Mouse (Mus musculus) layer of hippocampus, postnatal 14 days (tissue): ENCODE data around the gene Prmt2. TPM values are rescaled to one million over a fixed set of nuclear protein-coding genes. Genes with fewer than 3 reads are reported as not detected.

ENCODE experiments used
- DNase-seq, 2 experiments: peaks; one replicate each; pipeline ENCODE4 v3.0.0; 2021 to 2022; ENCODE audit warnings: low spot score in 2 of 2, mixed read lengths in 1 of 2
- long read RNA-seq, 2 experiments: library from polyadenylated mRNA; stranded (forward); transcript quantifications; one replicate each; pipeline ENCODE4 v2.0.0; 2021
- total RNA-seq, 2 experiments: library from RNA; stranded (reverse); gene quantifications; 2 replicates each; pipeline ENCODE4 v1.2.3; 2021

Gene Prmt2
- 10 to 100 TPM; 69.2 to 82.5 TPM for total RNA-seq
- long read RNA-seq, experiment 1, transcript Prmt2-202 (11 exons, 2,052 nt): minor isoform, 23 of 129 reads
- long read RNA-seq, experiment 1, transcript Prmt2-201 (11 exons, 2,016 nt): major isoform, 77 of 129 reads
- long read RNA-seq, experiment 1, partial matches to known transcripts: 12 of 129 reads
- long read RNA-seq, experiment 1, other reads (novel, unspliced or antisense): 15 of 129 reads
- long read RNA-seq, experiment 2, transcript Prmt2-201 (11 exons, 2,016 nt): major isoform, 102 of 169 reads
- long read RNA-seq, experiment 2, transcript Prmt2-202 (11 exons, 2,052 nt): minor isoform, 43 of 169 reads
- long read RNA-seq, experiment 2, partial matches to known transcripts: 9 of 169 reads
- long read RNA-seq, experiment 2, other reads (novel, unspliced or antisense): 14 of 169 reads

DNA sequence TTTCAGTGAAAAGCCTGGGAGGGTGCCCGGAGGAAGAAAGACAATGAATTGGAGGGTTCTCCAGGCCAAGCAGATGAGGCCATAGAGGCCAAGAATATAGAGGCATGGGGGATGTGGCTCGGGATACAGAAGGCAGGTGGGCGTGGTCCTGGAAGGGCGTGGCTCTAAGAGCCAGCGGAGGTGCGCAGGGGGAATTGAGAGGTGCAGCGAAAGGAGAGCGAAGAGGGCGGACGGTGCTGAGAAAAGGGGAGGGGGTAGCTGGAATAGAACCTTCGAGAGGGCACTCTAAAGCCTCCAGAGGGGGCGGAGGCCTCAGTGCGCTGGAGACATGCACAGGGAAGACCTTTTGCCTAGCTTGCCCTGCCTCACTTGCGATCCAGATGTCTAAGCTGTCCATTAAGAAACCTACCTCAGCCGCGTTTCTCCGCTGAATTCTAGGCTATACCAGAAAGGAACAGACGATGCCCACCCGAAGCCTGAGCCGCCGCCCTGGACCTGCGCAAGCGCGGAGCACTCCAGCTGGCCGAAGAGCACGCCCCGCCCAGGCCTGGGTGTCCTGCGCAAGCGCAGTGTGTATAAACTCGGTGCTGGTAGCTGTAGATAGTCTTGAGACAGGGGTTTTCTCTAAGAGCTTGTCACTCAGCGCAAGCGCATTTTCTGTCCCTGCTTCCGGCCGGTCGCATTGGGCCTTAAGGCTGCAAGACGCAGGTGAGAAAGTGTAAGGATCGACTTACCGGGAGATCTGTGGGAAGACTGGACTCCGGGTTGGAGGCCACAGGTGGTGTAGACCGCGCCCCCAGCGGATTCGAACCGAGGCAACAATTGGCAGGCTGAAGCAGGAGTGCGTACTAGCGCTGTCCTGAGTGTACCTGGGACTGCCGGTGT, at the start of gene Prmt2:
TSS of gene Prmt2 (minus strand) at position 525 of the 885 bp plus-strand sequence.
- DNase-seq: peak; percentile 89 to 93

DNA sequence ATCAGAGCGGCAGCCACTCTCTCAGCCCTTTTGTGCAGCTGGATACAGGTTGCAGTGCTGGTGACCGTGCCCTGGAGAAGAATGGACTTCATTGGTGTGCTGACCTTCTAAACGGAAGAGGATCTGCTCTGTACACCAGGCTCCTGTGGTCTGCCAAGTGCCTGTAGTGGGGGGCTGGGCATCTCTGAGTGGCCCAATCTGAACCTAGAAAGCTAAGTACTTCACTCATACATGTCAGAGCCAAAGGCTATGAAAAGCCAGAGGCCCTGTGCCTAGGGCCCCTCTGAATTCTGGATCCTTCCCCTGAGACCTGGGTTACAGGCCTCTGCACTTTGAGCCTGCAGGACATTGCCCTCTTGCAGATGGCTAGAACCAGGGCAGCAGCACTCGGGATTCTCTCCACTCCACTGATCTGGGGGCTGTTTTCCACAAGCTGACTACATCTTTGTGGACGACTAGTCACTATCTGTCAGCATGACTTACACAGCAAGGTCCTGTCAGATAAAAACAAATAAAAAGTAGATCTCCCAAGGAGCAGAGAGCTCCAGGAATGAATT, 41.0 kb upstream of the Prmt2 start:
- DNase-seq: no peak

DNA sequence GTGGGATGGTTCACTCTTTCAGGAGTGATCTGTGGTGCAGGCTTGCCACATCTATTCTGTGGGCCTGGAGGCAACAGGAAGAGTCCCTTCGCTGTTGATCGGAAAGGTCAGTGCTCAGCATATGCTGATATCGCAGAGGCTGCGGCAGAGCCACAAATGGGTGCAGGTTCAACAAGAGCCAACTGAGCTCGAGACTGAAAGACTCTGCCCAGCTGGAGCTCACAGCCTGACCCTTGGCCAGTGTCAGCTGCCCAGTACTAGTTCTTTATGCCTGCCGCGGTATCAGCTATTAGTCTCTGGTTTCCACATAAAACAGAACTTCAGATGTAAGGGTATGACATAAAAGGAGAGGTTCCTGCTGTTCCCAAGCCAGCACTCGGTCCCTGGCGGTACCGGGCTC, 37.6 kb upstream of the Prmt2 start:
- no peak for DNase-seq

DNA sequence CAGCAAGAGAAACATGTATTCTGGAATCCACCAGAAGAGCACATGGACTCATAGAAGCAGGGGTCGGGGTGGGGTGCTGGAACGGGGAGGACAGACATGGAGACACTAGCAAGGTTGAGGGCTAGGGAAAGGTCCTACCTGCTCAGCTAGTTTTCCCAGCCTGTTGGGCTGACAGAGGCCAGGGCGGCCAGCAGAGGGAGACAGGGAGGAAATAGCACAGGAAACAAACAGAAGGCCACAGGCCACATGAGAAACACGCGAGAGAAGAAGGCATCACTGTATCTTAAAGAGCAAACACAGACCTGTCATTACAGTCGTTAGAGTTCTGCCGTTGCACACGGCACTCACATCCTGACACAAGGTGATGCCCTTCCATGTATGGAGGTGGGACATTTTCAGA, 33.6 kb upstream of the Prmt2 start:
- DNase-seq: no peak

DNA sequence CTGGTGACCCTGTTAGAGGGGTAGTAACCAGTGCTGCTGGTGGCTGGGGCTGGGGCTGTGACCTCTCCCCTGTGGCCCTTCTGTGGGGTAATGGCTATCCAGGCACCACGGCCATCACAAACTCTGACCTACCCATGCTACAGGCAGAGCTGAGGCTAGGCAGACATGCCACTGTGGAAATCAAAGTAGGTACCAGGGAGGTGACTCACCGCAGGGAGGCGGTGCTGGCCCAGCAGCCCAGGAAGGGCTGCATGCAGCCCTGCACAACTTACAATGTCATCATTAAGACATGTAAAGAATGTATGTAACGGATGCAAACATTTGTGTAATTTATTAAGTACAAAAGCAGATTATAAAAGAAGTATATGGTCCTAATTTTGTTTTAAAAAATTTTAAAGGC, 24.8 kb upstream of the Prmt2 start:
- no peak for DNase-seq

DNA sequence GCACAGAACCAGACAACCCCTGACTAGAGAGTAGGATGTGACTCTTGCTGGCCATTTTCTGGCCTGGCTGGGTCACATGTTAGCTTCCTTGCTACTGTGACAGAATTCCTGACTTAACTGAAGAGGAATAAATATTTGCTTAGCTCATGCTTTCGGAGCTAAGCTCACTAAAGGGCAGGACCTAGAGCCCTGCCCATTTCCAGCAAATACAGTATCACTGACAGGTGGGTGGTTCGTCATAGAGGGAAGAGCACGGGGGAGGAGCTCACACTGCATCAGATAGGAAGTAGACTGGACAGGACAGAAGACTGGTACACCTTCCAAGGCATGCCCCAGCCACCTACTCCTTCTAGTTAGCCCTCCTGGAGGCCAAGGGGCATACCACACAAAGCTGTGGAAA, 23.8 kb upstream of the Prmt2 start:
- DNase-seq: no peak

DNA sequence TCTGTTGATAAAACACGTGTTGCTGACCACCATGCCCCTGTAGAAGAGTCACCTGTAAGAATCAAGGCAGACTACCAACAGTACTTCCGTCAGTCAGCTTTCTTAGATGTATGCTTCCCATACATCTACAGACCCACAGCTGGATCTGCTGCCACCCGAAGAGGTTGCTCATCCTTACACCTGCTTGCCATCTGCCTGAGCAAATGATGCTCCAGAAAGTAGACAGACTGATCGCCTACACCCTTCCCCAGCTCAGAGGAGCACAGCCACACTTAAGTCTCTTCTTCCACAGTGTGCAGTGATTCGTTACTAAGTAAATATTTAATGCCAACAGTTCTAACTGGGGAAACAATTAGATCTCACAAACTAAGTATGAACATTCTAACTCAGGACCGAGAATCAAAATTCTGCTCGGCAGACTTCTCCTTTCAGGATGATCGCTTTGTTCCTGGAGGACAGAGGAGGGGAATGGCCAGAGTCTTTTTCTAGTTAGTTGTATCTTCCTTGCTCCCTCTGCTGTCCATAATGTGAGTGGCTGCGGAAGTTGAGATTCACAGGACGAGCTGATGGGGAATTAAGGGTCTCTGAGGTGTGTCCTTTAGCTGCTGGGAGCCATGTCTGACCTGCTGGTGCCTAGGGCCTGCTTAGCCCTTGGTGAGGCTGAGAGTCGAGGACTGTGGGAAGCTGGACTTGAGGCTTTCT, 22.8 kb upstream of the Prmt2 start:
- peak in 1 of 2 experiments; percentile 21 for DNase-seq

DNA sequence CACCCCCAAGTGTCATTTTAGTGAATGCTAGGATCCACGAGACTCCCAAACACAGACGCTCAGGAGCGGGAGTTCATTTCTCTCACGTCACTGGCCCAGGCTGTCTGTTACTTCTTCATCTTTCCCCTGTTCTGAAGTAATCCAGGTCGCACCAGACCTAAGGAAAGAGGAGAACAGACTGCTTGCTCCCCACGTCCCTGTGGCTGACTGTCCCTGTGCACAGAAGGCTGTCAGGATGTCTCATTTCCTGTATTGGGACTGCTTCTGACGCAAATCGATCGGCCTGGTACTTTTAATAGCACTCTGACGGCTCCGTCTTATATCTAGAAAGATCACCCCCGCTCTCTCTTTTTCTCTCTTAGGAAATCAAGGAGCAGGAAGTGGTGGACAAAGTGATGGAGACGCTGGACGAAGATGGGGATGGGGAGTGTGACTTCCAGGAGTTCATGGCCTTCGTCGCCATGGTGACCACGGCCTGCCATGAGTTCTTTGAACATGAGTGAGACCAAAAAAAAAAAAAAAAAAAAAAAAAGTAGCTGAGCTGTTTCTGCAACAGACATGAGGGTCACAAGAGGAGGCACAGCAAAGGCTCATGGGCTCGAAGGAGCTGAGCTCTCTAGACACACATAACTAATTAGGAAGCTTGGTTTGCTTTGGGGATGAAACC, 22.0 kb upstream of the Prmt2 start:
- no peak for DNase-seq

DNA sequence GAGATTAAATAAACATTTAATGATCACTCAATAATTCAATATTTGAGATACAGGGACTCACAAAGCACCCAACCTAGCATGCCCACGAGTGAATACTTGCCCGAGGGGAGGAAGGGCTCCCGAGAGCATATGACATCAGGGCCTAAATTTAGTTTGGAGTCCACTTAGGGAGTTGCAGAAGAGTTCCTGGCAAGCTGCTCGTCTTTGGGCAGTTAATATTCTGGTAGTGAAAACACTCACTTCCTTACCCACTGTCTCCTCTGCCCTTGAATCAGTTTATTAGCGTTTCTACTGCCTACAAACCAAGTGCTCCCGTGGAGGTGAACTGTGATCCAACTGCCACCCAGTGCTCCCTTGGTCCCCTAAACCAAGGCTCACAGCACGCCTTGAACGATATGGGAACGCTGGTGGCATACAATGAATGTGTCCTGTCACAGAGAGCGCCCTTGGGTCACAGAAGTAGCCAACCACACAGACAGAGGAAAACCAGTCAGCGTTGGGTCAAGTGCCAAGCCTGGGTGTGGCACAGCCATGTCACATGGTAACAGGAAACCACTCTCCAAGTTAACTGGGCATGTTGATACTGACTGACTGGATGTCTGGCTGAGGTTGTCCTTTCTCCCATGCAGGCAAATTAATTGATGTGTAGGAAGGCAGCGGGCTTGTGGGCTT, 20.2 kb upstream of the Prmt2 start:
- peak in 1 of 2 experiments; percentile 26 for DNase-seq

DNA sequence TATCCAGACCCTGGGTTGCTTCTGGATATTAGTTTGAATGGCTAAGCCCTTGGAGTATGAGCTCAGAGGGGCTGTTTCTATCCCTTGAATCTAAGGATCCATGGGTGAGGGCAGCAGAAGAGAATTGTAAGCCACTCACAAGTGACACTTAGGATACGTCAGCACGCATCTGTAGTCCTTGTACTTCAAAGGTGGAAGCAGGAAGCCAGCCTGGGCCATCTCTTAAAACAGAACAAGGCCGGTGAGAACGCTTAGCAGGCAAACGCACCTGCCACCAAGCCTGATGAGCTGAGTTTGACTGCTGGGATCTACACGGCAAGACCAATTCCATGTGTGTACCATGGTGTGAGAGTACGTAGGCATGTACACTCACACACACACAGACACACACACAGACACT, 19.6 kb upstream of the Prmt2 start:
- no peak for DNase-seq

DNA sequence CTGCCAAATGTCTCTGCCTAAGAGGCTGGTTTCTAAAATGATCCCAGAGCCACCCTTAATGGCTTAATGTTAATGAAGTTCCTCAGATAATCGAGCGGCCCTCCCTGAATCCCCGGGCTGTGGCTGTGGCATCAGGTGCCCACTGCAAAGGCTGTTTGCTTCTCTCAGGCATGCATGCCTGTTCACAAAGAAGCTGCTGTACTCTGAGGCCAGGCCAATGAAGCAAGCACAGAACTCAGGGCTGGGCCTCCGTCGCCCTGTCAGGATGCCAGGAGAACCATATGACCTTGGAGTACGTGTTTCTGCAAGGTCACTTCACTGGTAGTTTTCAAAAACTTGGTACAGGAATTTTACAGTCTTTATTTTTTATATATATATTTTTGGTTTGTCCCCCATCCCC, 18.0 kb upstream of the Prmt2 start:
- no peak for DNase-seq

DNA sequence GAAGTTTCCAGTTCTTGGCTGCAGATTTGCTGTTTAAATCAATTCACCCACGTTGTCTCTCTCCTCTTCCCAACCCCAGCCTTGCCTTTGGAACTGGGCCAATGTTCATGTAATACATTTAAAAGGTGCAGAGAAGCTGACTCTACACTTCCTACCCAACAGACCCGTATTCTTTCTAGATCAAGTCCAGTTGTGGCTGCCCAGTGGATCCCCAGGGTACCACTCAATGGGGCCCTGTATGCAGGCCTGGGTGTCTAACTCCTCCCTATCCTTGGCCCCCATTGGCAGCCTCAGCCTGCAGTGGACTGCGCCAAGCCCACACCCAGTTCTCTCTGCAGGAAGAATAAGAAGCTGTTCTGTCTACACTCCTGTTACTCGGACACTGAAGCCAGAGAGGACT, 15.9 kb upstream of the Prmt2 start, which contains the start of gene S100b:
TSS of gene S100b (plus strand) at position 318 of the 400 bp plus-strand sequence.
- peak; percentile 44 to 59 for DNase-seq

DNA sequence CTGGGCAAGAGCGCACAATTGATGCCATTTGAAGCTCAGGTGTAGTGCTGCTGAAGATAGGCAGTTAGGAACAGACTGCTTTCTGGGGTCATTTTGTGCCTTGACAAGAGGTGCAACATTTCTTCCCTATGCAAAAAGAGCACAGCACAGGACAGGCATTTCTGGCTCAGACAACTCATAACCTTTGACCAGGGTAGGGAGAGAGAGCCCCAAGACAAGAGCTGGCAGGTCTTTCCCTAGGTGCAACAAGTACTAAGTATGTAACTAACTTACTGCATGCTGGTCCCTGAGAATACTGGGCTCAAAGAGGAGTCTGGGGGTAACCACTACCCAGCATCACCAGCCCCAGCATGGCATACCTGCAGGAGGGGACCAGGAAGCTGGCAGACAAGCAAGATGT, 15.4 kb upstream of the Prmt2 start:
- DNase-seq: no peak

DNA sequence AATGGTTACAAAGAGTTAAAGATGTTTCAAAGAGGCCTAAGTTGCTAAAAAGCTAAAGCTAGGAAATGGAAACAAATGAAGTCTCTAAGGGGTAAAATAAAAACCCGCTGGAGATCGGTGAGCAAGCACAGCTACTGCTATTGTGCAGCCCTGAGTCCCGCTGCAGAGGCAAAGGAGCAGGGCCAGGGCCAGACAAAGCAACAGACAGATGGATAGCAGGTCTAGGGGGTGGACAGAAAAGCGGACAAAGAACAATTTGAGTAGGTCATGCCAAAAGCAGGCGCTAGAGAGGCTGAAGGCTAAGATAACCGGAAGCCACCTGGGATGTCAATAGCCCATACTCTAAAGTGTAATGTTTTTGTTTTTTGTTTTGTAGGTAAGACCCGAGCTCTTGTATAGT, 13.2 kb upstream of the Prmt2 start:
- DNase-seq: no peak

DNA sequence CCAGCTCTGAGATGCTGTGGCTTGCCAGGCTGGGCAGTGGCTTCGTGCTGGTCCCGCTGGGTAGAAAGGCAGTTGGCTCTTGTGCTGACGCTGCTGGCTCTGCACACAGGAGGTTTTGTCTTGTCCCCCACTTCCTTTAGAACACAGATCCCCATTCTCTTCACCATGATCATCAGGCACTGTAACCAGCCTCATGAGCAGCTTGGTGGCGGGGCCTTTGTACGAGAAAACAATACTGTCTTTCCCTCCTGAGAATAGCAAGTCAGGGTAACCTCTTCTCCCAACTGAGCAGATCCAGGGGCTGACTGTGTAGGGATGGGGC, 10.9 kb upstream of the Prmt2 start:
- DNase-seq: no peak

DNA sequence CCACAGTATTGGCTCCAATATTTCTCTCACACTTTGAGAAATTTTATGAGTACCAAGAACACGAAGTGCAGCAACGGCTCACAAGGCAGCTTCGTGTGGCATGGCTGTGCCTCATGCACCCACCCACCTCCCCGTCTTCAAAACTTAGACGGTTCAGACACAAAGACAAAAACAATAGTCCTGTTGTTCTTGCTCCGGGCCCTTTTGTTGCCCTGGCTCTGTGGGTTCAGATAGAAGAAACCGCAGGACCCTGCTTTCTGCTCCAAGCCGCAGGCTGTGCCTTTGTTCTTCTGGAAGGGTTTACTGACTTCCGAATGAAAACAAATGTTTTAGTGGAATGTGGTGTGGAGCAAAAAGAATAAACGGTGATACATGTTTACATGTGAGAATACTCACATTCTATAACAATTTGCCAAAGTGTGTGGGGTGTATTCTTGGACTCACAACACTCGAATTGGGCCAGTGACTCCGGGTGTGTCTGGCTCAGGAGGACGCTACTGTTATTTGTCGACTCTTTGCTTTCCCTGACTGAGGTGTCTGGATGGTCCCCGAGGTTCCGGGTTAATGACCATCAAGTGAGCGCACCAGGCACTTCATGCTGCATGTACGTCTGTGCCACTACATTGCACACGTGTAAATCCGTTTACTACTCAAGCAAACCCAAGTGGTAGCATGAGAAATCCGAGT, 10.4 kb upstream of the Prmt2 start:
- no peak for DNase-seq

DNA sequence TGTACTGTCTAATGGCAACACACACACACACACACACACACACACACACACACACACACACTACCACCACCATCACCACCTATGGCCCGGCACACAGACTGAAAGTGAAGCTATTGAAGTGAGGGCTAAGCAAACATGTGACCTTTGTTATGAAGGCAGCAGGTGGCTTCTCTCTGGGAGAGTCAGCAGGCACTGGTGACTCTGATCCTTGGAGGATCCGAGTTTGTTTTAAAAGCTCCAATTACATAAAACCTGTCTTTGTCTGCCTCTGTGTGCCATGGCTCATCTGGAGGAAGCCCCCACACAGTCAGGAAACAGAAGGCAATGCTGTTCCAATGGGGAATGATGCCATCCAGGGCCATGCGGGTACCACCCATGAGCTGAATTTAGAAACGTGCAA, 8.9 kb upstream of the Prmt2 start:
- DNase-seq: peak in 1 of 2 experiments; percentile 24

DNA sequence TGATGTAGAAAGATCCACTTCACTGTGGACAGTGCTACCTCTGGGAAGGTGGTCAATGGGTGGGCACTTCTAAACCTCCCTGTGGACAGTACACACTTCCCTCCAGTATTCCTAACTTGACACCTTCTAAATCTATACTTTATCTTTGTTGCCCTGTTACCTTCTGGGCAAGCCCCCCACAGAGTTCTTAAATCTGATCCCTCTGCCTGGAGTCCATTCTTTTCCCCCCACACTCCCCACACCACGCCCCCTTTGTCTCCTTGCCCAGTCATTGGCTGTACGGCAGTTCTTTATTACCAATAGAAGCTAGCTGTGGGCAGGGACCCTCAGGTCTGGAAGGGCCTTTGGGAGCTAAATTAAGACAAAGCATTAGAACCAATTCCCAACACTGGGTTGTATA, 7.4 kb upstream of the Prmt2 start:
- no peak for DNase-seq

DNA sequence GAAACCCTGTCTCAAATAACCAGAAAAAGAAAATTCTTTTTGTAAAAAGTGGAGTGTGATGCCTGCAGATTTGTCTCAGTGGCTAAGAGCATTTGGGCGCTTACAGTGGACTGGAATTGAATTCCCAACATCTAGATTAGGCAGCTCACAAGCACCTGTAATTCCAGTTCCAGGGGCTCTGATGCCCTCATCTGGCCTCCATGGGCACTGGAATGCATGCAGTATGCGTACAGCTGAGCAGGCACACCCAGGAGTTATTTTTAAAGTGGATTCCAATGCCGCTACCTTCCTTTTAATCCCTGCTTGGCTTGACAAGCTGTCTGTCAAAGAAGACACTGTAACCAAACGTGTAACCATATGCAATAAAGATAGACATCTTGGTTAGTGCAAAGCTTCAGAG, 1.7 kb upstream of the Prmt2 start:
- DNase-seq: no peak

DNA sequence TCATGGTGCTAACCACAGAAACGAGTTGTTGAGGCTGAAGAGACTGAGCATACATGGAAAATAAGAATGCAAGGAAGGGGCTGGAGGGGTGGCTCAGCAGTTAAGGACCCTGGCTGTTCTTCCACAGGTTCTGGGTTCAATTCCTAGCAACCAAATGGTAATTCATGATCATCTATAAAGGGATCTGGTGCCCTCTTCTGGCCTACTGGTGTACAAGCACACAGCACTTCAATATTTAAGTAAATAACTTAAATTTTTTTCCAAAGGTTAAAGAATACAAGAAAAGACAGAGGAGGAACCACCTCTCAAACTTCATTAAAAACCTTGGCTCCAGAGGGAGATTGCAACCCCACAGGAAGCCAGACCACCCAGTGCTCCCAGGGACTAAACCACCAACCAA, 8.0 kb downstream of the Prmt2 start:
- DNase-seq: no peak
